Mouse (Mus musculus): ENCODE measurements around the gene Adgre5.

Adgre5 gene

GRCm38 (mm10) chr8:83749265-83749664 is 8.1 kb upstream of the Adgre5 start:
- no peak for DNase-seq

- no peak for DNase-seq
Observed at GRCm38 (mm10) chr8:83748708-83749107, 7.6 kb upstream of the Adgre5 start.

- DNase-seq, result peak; percentile 39 to 50
Observed at GRCm38 (mm10) chr8:83747661-83748346, 6.7 kb upstream of the Adgre5 start.

- no peak for DNase-seq
Observed at GRCm38 (mm10) chr8:83744070-83744469, 2.9 kb upstream of the Adgre5 start.

GRCm38 (mm10) chr8:83742968-83743367 is 1.8 kb upstream of the Adgre5 start:
- no peak for DNase-seq

GRCm38 (mm10) chr8:83741849-83742655 is 926 bp upstream of the Adgre5 start:
- DNase-seq, result no peak

GRCm38 (mm10) chr8:83740586-83740975 is 545 bp downstream of the Adgre5 start:
- DNase-seq, result no peak

- DNase-seq, result no peak
Observed at GRCm38 (mm10) chr8:83739711-83740468, 1.2 kb downstream of the Adgre5 start.

- no peak for DNase-seq
Observed at GRCm38 (mm10) chr8:83738949-83739710, 2.0 kb downstream of the Adgre5 start.

- no peak for DNase-seq
Observed at GRCm38 (mm10) chr8:83737852-83738562, 3.1 kb downstream of the Adgre5 start.

GRCm38 (mm10) chr8:83737346-83737745 is 3.8 kb downstream of the Adgre5 start:
- no peak for DNase-seq

- no peak for DNase-seq
Observed at GRCm38 (mm10) chr8:83736681-83737080, 4.4 kb downstream of the Adgre5 start.

GRCm38 (mm10) chr8:83732919-83733318 is 8.2 kb downstream of the Adgre5 start:
- DNase-seq, result no peak

- no peak for DNase-seq
Observed at GRCm38 (mm10) chr8:83731906-83732305, 9.2 kb downstream of the Adgre5 start.

- peak in 1 of 2 experiments; percentile 39 for DNase-seq
Observed at GRCm38 (mm10) chr8:83729009-83729807, 11.9 kb downstream of the Adgre5 start.

- no peak for DNase-seq
Observed at GRCm38 (mm10) chr8:83725521-83726102, 15.5 kb downstream of the Adgre5 start.

- DNase-seq, result peak; percentile 81 to 89
Observed at GRCm38 (mm10) chr8:83724697-83725482, 16.2 kb downstream of the Adgre5 start.

GRCm38 (mm10) chr8:83723447-83724083 is 17.6 kb downstream of the Adgre5 start:
- no peak for DNase-seq

GRCm38 (mm10) chr8:83722631-83723030 is 18.5 kb downstream of the Adgre5 start:
- no peak for DNase-seq

Measured in cerebellum, postnatal 25 days (tissue).